Mouse (Mus musculus): ENCODE data around the gene Stac2.

- TF ChIP-seq GATA1 (IDR thresholded peaks at IDR 0.05; ENCODE audit: borderline replicate concordance, low read length), result no peak
- no peak for TF ChIP-seq FLI1 (IDR thresholded peaks at IDR 0.05; ENCODE audit: low read length)
These were observed 20.2 kb upstream of the Stac2 start for GRCm38 (mm10) chr11:98073442-98073841.
